Mouse (Mus musculus) layer of hippocampus, postnatal 14 days (tissue): Measurements from ENCODE around the gene Wwox. TPM values are rescaled to one million over a fixed set of nuclear protein-coding genes. Genes with fewer than 3 reads are reported as not detected.

Source experiments
- DNase-seq, 2 experiments: peaks; one replicate each; pipeline ENCODE4 v3.0.0; 2021 to 2022; ENCODE audit warnings: low spot score in 2 of 2, mixed read lengths in 1 of 2
- total RNA-seq, 2 experiments: library from RNA; stranded (reverse); gene quantifications; 2 replicates each; pipeline ENCODE4 v1.2.3; 2021

Gene Wwox
- total RNA-seq, 2 experiments from 2014 or later, result 11.2 to 12.3 TPM

DNA sequence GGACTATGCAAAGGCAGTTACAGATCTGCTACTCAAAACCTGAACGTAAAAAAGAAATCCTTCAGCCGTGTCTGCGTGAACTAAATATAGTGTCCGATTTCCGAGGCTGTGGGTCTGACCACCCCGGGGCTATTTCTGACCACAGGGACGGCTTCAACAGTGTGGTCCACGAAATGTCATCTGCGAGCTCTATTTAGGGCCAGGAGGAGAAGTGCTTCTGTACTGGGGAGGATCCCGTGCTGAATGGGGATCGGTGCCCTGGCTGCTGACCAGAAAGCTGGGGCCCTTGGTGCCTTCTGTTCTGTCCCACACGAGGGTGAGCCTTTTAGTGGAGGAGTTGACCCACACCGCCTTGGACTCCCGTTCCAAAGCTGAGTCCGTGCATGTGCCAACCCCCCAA is 395.3 kb downstream of the Wwox start:
- no peak for DNase-seq

DNA sequence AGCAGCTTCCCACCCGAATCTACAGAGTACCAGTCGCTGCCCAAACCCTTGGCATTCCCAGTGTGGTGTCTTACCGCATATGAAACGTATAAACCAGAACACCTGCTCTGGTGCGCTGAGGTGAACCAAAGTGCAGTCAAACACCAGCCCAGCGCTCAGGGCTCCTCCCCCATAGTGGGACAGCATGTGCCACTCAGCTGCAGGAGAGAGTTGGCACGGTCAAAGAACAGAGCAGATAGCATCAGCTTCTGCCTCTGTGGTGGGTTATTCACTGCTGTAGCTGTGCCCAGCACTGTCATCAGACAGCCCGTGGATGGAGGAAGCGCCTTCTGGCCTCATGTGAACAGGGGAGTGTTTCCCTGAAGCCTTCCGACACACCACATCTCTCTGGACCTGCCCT is 400.5 kb downstream of the Wwox start:
- DNase-seq, result no peak

DNA sequence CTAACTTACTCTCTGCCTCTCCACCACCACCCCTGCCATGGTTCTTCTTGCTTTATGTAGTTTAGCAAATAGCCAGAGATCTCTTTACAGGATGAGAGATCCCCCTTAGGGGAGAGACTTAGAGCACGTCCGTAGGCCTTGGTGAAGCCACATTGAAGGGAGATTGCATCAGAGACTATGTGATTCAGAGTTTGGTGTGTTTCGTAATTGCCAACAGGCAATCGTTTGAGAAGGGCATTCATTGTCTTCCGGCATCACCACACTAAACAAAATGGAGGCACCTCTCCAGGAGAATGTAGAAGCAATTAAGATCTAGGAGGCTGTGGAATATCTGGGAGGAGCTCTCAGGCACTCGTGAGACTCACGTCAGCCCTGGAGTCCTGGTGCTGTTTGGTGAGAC is 408.2 kb downstream of the Wwox start:
- DNase-seq, result no peak

DNA sequence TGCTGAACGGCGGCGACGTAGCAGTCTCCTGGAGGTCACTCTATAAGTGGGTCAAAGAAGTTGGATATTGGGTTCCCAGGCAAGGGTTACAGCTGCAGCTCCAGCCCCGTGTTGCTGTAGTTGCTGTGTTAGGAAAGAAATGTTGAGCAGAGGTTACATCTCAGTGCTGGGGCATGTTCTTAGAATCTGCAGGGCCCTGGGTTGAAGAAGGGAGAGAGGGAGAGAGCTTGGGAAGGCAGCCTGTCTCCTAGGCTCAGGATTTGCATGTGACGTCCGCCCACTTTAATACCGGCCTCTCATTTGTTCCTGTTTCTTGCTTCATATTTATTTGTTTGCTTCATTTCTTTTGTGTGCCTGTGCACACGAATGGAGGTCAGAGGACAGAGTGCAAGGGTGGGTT is 410.0 kb downstream of the Wwox start:
- DNase-seq, result no peak

DNA sequence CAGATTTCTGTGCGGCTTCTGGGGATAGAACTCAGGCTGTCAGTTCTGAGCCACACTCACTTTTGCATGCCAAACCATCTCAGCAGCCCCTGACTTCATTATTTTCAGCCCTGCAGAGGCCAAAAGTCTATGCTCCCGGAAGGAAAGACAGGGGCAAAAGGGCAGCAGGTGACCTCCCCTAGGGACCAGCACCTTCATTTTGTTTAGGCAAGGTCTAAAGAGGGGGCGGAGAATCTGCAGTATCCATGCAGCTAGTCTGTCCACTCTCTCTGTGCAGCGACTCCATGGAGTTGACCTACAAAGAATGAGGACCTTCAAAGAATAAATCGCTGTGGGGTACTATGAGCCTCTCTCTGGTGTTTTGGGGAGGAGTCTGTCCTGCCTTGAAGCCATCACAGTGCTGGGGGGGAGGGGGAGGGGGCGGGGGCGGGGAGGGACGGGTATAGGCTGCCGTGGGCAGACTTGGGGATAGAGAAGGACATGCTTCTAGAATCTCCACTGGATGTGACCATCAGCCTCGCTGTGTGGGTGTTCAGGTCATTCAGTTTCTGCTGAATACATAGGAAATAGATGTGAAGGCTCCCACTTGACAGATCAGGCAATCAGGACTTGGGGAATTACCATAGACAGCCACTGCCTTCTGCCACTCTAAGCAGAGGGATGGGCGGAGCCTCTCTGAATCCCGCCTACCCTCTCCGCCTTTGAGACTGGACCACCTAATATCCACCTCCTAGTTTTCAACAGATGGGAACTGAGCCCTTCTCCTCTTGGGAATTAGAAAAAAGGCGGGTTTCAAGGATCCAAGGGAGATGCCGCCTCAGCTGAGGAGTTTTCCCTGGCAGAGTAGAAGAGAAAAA is 410.8 kb downstream of the Wwox start:
- DNase-seq, result no peak

DNA sequence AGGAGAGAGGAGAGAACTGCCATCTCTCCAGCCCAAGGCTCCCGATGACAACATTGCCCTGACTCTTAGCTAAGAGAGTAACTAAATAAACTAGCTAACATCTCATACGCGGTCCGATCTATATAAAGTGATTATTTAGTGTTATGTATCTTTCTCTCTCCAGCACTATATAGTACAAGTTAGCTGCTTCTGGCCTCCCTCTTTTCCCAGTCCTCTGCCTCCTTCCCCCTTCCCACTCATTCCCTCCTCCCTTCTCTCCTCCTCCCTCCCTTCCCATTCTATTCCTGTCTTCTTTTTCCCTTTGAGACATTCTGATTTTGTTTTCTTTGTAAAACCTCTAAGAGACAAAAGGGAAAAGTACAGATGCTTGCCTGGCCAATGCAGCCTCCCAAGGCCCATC is 414.3 kb downstream of the Wwox start:
- DNase-seq, result no peak

DNA sequence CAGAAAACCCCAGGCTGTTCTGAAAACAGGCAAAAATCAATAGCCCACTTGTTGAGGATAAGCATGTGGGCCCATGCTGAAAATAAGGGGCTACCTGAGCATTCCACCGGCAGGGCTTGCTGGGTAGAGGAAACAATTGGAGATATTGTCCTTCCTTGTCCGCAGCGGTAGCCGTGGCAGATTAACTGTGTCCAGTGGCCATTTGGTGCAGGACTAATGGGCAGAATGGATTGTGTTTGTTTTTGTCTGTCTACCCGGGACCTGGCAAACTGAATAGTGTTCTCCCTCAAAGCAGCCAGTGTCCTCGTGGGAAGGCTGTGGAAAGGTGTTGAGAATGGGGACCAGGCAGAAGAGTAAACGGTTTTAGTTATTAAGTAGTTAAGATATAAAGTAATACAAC is 416.4 kb downstream of the Wwox start:
- no peak for DNase-seq

DNA sequence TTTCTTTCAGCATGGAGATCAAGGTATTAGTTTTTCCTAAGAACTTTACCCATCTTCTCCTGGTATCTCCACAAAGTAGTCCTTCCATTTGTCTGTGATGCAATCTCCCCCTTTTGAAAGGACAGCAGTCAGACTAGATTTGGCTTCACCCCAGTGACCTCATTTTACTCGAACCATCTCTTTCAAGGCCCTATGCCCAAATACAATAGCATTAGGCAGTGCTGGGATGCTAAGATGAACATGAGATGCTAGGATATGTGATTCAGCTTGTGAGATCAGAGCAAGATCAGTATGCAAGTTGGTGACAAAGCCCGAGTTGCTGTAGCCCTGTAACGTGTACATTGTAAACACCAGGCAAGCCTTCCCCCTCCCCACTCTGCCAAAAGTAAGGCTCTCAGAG is 426.5 kb downstream of the Wwox start:
- DNase-seq, result no peak

DNA sequence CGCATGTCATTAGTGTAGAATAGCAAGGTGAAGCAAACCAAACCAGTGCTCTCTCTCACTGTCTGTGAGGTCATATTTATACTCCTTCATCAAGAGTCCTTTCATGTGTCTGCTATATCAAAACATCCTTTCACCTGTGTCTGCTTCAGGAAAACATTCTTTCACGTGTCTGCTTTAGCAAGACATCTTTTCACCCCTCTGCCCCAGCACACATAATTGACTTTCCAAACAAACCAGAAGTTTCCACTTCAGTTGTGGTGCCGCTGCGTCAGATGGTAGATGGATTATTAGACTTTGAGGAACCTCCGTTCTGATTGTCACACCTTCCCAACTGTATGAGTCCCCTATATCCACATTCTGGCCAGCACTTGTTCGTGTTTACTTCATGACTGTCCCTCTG is 429.9 kb downstream of the Wwox start:
- no peak for DNase-seq

DNA sequence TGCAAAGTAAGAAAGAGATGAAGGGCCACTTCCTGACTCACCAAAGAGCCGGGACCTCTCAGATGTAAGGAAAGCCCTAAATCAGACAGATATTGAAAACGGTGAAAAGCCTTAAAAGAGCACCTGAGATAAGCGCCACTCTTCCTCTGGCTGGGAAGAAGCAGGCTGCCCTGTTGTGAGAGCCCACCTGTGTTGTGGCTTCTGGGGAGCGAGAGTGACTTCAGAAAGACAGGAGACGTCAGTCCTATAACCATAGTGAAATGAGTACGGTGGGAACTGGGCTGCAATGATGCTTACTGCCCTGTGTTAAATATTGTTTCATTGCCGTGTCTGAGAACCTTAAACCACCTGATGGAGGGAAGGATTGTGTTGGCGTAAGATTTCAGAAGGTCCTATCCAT is 431.0 kb downstream of the Wwox start:
- DNase-seq, result no peak

DNA sequence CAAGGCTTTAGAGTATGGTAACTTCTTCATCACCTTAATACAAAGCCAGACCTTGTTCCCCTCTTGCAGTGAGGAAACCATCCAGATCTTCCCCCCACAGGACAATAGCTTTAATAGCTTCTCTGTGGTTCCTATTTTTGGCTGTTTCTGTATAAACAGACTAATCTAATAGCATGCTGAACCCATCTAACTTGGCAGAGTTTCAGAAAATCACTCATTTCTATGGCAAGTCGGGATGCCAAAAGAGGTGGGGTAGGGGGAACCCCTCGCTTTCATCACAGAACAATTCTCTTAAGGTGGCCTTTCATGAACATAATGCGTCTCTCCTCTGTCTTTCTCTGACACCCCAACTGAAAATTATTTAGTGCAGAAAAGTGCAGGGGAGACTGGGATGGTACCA is 433.0 kb downstream of the Wwox start:
- no peak for DNase-seq

DNA sequence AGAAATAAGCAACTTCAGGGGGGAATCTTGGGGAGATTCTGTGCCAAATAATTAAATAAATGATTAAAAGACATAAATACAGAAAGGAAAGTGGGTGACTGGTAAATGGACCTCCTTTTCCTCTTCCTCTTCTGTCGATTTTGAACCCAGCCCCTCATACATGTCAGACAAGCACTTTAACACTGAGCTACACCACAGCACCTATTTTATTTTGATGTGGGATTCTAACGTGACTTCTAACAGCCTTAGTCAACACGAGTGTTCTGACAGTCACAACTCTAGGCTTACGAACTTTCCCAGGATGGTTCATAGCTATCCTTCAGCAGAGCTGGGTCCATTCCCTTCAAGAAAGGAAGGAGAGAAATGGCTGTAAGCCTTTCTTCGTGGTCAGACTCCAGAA is 435.7 kb downstream of the Wwox start:
- DNase-seq, result no peak

DNA sequence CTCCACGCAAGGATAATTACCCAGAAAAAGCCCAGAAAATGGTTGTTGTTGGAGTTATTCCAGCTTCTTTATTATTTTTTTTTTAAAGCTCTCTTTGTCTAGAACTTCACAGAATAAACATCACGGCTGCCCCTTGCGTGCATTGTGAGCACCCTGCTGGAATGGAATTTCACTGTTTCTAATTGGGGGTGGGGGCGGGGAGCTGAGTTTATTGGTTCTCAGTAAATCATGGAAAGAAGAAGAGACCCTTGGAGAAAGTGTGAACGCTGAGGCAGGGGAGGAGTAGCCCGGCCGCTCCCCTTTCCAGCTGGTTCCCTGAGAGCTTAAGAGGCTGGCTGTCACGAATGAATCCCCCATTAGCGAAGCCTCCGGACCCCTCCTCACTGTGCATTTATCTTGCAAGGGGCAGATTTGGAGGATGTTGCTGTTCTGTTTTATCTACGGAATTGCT is 436.7 kb downstream of the Wwox start:
- no peak for DNase-seq

DNA sequence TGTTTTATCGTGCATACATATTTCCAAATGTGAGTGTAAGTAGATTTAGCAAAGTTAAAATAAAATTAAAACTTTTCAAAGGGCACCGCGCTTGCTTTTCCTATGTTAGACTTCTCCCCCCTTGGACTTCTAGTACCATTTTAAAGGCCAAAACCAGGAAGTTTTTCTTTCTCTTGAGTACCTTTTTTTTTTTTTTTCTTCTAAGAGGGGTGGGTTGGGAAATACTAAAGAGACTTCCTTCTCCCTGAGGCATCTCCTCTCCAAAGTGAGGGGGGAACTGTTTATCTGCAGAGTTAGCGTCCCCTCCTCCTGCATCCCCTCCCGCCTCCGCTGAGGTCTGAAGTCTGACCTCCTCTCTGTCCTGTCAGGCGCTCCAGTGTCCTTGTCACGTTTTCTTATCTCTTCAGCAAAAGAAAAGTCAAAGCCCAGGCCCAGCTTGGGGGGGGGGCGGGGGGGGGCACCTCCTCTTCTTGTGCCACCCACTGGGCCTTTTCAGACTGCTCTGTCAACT is 437.3 kb downstream of the Wwox start:
- no peak for DNase-seq

DNA sequence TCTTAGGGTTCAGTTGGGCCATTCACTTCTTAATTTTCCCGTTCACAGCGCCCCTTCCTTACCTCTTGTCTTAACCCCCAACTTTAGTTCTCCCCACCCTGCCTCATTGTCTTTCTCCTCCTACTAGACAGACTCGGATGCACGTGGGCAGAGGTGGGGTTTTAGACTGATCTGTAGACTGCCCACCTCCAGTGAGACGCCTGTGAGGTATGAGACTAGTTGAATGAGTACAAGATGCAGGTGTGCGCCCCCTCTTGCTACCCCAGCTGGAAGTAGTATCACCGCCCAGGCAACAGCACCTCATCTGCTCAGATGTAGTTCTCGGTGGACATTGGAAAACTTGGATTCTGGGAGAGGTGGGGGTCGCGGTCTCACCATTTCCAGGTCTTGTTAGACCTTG is 437.8 kb downstream of the Wwox start:
- no peak for DNase-seq

DNA sequence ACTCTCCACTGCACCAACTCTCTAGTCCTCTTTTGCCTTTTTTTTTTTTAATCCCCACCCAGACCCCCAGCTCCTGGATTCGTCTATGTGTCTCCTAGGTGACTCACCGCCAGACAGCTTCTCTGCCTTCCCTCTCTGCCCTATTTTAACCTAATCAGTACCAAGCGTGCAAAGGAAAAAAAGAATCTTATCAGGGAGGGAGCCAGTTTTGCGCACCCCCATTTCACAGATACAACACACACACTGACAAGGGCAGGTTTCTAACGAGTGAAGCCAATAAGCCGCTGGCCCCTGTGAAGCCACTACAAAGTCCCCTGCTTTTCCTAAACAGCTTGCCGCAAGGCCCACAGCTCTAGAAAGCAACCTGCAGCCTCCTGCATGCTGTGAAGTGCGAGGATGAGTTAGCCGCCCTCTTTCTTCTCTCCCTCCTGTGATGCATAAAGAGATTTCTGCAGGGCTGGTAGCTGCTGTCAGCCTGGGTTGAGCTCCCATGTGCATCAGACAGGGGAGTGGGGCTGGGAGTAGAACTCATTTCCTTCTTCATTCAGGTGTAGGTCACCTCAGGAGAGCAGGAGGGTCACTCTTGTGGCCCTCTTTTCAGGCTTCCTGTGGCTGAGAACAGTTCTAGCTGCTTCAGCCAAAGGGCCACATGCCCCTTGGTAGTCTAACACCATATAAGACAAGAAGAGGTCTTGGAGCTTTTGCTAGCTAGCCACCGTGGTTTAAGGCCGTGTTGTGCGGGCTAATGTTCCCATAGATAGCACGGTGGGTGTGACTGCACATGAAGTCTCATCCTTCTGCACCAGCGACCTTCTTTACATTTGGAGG is 439.2 kb downstream of the Wwox start:
- no peak for DNase-seq

DNA sequence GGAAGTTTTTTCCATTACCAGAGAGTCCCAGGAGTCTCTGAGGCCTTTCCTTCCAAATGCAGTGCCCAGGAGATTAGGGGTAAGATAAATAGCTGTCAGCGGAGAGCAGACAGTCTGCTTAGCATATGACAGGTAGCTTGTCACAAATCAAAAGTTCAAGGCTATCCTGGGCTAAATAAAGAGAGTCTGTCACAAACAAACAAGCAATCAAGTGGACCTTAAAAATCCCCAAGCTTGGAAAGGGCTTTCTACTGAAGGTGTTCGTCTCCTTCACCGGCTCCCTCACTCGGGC is 439.8 kb downstream of the Wwox start:
- no peak for DNase-seq

DNA sequence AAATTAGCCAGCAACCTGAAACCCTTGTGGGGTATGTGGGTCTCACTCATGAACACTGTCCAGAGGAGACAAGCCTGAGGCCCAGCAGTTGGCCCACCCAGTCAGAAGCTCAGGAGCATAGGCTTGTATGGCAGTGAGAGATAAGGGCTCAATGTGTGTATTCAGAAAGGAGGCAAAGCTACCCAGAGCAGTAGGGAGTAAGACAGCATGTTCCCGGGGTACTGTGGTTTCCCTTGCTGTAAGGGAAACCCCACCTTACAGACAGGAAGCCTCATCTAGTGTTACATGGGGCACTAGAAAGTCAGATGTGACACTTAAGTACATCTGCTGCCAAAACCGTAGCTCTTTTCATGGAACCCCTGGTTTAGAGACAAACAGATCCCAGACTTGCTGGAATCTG is 440.2 kb downstream of the Wwox start:
- no peak for DNase-seq

DNA sequence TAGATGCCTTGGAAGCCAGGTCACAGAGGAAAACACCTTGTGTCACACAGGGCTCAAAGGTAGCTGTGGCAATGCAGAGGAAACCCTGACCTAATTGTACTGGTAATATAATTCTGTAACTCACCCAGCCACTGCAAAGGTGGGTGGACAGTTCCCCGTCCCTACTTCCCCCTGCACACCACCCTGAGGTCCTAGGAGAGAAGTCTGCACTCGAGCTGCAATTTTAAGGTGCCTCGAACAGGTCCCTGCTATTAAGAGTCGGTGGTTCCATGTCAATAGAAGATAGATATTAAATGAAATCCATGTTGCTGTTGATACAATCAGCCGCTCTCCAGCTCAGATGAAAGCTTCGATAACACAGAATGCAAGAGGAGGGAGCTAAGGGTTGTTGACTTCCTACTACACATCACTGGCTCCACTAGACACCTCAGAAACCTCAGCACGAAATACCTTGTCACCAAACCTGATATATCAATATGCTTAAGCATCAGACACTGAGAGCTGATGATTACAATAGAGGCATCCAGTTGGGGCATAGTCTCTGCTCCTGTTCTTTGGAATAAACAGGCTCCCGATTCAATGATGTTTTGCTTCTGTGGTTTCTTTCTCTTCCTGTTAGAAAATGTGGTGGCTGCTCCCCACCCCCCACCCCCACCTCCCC is 441.1 kb downstream of the Wwox start:
- DNase-seq, result no peak

DNA sequence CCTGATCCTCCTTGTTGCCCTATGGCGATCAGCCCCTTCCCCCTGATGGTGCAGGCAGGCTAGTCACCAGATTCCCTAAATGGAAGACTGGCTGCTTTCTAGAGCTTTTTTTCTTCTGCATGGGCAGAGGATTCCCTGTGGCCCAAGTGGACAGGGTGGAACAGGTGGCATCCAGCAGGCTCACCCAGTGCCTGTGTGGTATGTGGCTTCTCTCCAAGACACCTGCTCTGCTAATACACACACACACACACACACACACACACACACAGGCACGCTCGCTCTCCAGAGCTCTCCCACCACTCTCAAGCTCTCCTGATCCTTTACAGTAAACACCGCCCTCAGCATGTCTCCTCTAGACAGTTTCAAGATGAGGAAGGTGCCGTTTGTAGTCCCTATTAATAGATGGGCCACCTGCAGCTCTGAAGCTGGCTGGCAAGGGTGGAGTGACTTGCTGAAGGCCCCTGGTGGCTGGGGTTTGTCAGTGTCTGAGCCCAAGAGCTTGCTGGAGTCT is 442.5 kb downstream of the Wwox start:
- DNase-seq, result no peak

DNA sequence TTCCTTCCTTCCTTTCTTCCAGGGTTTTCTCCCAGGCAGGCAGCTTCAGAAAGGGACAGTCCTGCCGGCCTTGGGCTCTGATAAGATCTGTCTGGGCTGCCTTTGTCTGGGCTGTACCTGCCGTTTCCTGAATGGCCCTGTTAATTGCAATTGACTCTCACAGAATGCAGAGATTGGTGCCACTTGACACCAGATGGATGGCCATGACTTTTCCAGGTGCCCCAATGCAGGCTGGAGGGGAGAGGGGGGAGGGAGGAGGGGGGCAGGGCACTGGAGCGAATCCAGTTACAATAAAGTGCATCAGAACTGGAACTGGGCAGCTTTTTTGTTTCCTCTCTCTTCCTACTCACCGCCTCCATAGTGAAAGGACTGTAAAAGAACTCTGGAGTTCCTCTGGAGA is 443.0 kb downstream of the Wwox start:
- DNase-seq, result no peak
